Mouse (Mus musculus): Measurements from ENCODE around the gene Mpv17l2.

DNA sequence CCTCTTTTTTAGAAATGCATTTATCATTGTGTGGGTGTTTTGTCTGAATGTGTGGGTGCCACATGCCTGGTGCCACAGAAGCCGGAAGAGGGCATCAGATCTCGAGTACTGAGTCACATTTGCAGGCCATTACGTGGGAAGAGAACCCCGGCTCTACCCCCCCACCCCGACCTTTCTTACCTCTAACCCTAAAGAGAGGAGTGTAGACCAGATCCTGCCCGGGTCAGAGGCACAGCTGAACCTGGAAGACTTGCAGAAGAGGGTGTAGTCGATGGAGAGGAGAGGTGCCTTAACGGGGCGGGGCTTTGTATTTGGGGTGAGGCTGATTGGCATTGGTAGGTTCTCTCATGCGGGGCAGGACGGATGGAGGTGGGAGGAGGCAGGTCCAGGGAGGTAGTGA, 15.9 kb downstream of the Mpv17l2 start:
- TF ChIP-seq CTCF (IDR thresholded peaks at IDR 0.05) (no peak), EP300 (IDR thresholded peaks at IDR 0.05) (no peak)
